Mouse (Mus musculus) neural tube, embryonic 11.5 days (tissue): Measurements from ENCODE around the gene Kalrn. TPM values are rescaled to one million over a fixed set of nuclear protein-coding genes. Genes with fewer than 3 reads are reported as not detected.

Source experiments
- ATAC-seq: fragments of 200-750 bp; cut with Nextera tagmentation; 2 replicates; pipeline ENCODE4 v1.8.0; 2017; ENCODE audit warnings: moderate number of reproducible peaks, mild to moderate bottlenecking, moderate TSS enrichment, moderate library complexity; ENCODE audit not compliant: insufficient read depth, low FRiP score, low TSS enrichment
- DNase-seq: peaks from one replicate; pipeline ENCODE4 v3.0.0-alpha.2; 2015; ENCODE audit warnings: low spot score
- H3K27ac ChIP-seq: fragments of 300-500 bp; sonication (generic); 2 replicates; pipeline ENCODE4 v1.5.1; 2014; ENCODE audit warnings: low read depth, mild to moderate bottlenecking, low read length
- H3K27me3 ChIP-seq: fragments of 300-500 bp; sonication (generic); 2 replicates; pipeline ENCODE4 v1.6.1; 2014; ENCODE audit warnings: mild to moderate bottlenecking, low read length, mixed read lengths; ENCODE audit not compliant: control insufficient read depth, insufficient read depth
- H3K36me3 ChIP-seq: fragments of 300-500 bp; sonication (generic); 2 replicates; pipeline ENCODE4 v1.6.1; 2014; ENCODE audit warnings: mild to moderate bottlenecking, low read length, moderate library complexity, mixed read lengths; ENCODE audit not compliant: control insufficient read depth, insufficient read depth
- H3K4me1 ChIP-seq: fragments of 300-500 bp; sonication (generic); 2 replicates; pipeline ENCODE4 v1.6.1; 2014; ENCODE audit warnings: low read length, mixed read lengths; ENCODE audit not compliant: control insufficient read depth, insufficient read depth
- H3K4me2 ChIP-seq: fragments of 300-500 bp; sonication (generic); 2 replicates; pipeline ENCODE4 v1.6.1; 2014; ENCODE audit warnings: low read depth, mild to moderate bottlenecking, moderate library complexity
- H3K4me3 ChIP-seq: fragments of 300-500 bp; sonication (generic); 2 replicates; pipeline ENCODE4 v1.5.1; 2014; ENCODE audit warnings: low read depth, low read length
- H3K9ac ChIP-seq: fragments of 300-500 bp; sonication (generic); 2 replicates; pipeline ENCODE4 v1.6.1; 2014; ENCODE audit warnings: mild to moderate bottlenecking, low read length
- H3K9me3 ChIP-seq: fragments of 300-500 bp; sonication (generic); 2 replicates; pipeline ENCODE4 v1.6.1; 2016; ENCODE audit warnings: low read length; ENCODE audit not compliant: control insufficient read depth
- WGBS: fragments of 180-500 bp; shearing (Covaris S2); extraction: QIAGEN DNeasy Blood & Tissue Kit; methylation state at CpG from one replicate; pipeline ENCODE4 v1.1.7; 2014; 5-methylcytosine and 5-hydroxymethylcytosine counted together
- polyA plus RNA-seq: library from polyadenylated mRNA; unstranded; fragments of >200 nt; fragmentation: Nextera tagmentation; extraction: Ambion mirVana; gene quantifications from 2 replicates; pipeline ENCODE4 v1.2.1, GENCODE M21; 2014

Kalrn gene
- polyA plus RNA-seq, 1 experiment from 2014 or later: 17.6 TPM

DNA sequence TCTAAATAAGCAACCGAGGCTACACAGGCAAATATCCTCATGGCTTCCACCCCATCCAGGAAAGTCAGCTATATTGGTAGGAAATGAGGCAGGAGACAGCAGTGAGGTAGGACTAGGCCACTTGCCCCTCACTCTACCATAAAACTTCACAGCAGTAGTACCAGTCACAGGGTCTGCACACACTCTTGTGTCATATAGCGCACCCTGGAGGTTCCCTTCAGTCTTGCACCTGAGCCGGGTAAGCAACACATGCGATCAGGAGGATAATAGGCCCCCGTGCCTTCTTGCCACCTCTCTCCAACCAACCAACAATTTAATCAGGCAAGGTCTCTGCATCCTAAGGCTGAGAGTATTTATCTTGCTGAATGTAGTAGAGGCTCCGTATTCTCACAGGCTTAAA lies 278.8 kb downstream of the Kalrn start:
- H3K27ac ChIP-seq: no peak overlapping the region
- no peaks in the 10 kb centered on the region for H3K9me3 ChIP-seq
- H3K4me2 ChIP-seq: no peak overlapping the region
- ATAC-seq (no peak), DNase-seq (no peak)
- WGBS: 86% methylated on average over 6 of the region's 6 CpGs
- no peak overlapping the region for H3K4me3 ChIP-seq
- H3K36me3 ChIP-seq: no peaks in the 10 kb centered on the region
- H3K4me1 ChIP-seq: no peaks in the 10 kb centered on the region
- H3K27me3 ChIP-seq: no peaks in the 10 kb centered on the region
- no peak overlapping the region for H3K9ac ChIP-seq

DNA sequence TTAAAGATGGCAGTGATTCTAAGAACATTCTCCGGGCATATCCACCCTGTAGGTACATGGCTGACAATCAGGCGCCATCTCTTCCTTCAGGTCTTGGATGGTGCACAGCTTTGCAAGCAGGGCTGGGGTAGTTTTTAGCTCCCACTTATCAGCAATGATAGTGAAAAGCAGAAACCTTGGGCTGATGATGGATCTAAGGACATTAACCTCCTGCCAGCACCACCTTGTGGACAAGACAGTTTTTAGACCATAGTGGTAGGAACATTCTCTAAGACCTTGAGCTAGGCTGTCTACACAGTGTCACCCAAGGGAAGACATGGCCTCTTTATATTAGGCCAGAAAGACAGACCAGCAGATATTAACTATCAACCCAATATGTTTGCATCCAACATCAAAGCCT lies 279.7 kb downstream of the Kalrn start:
- DNase-seq: no peak
- Histone ChIP-seq H3K27me3 (no peaks in the 10 kb centered on the region), H3K27ac (no peak overlapping the region), H3K4me1 (no peaks in the 10 kb centered on the region), H3K9ac (no peak overlapping the region), H3K4me3 (no peak overlapping the region), H3K4me2 (no peak overlapping the region), H3K36me3 (no peaks in the 10 kb centered on the region), H3K9me3 (no peaks in the 10 kb centered on the region)
- no peak for ATAC-seq
- WGBS: 96% methylated on average over 2 of the region's 2 CpGs

DNA sequence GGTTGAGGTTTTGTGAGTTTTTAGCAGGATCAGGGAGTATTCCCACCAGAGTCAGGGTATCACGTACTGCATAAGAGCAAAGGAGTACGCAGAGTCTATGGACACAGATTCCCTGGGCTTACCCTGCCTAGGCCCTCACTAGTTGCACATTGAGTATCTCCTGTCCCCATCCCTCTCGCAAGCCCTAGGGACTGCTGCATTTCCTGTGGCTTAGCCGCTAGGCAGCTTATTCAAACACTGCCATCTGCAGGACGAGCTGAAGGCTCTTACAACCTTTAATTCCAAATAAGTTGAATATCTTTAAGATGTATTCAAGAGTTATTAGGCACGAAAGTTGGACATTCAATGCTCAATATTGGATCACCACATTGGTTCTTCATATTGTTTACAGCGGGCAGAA lies 283.7 kb downstream of the Kalrn start:
- Histone ChIP-seq H3K9ac (no peak overlapping the region), H3K27me3 (no peaks in the 10 kb centered on the region), H3K27ac (no peak overlapping the region), H3K36me3 (no peaks in the 10 kb centered on the region), H3K4me1 (no peaks in the 10 kb centered on the region), H3K4me2 (no peak overlapping the region), H3K9me3 (no peaks in the 10 kb centered on the region), H3K4me3 (no peak overlapping the region)
- no peak for DNase-seq
- 57% methylated on average over 7 of the region's 7 CpGs for WGBS
- ATAC-seq: no peak

DNA sequence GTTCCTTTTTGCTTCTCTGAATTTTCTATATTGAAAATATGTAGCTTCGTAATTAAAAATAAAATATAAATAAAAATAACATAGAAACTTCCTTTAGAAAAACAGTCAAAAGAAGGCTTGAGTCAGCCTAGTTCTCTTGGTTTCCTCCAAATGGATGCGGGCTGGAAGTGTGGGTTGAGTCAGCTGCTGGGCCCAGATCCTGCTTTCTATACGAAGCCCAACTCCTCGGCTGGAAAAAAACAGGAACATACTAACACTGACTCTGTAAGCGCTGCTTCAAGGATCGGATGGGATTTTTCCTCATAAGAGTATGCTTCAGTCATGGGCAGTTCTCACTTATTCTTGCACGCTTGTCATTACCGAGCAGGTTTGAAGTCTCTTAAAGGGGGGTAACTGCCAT lies 291.3 kb downstream of the Kalrn start:
- DNase-seq: no peak
- WGBS: 93% methylated on average over 8 of the region's 8 CpGs
- Histone ChIP-seq H3K9me3 (no peaks in the 10 kb centered on the region), H3K27ac (no peak overlapping the region), H3K27me3 (no peaks in the 10 kb centered on the region), H3K4me1 (no peaks in the 10 kb centered on the region), H3K36me3 (no peaks in the 10 kb centered on the region), H3K4me3 (no peak overlapping the region), H3K9ac (no peak overlapping the region), H3K4me2 (no peak overlapping the region)
- no peak for ATAC-seq

DNA sequence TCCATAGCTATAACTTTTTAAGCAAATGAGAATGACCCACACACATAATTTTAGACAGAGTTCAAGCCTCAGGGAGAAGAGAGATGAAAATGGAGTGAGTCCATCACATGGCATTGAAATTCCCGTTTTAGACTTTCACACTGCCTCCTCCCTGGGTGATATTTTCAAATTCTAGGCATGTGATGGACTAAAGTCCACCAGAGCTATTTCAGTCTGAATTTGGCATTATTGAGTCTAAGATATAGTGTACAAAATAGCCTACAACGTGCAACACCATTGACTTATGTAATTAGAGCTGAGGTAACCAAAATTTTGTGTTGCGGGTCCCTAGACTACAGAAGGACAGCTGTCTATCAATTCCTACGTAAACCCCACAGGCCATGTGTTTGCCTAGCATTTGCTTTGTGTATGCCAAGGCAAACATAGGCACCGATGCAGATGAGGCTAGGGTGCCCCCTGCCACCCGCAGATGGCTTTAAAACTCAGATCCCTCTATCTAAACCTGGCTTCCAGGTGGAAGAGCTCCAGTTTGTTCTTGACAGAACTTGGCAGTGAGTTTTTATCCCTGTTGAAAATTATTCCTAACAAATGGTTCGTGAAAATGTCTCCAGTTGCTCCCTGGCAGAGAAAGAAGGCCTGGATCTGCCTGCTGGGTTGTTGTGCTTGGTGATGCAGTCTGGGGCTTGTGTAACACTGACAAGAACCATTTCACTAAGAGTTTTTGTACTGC lies 293.5 kb downstream of the Kalrn start:
- H3K4me3 ChIP-seq: no peak overlapping the region
- DNase-seq (no peak), ATAC-seq (no peak)
- WGBS: 92% methylated on average over 7 of the region's 7 CpGs
- no peak overlapping the region for H3K4me2 ChIP-seq
- H3K36me3 ChIP-seq: no peaks in the 10 kb centered on the region
- H3K27ac ChIP-seq: no peak overlapping the region
- H3K9ac ChIP-seq: no peak overlapping the region
- H3K4me1 ChIP-seq: no peaks in the 10 kb centered on the region
- H3K9me3 ChIP-seq: no peaks in the 10 kb centered on the region
- H3K27me3 ChIP-seq: no peaks in the 10 kb centered on the region

DNA sequence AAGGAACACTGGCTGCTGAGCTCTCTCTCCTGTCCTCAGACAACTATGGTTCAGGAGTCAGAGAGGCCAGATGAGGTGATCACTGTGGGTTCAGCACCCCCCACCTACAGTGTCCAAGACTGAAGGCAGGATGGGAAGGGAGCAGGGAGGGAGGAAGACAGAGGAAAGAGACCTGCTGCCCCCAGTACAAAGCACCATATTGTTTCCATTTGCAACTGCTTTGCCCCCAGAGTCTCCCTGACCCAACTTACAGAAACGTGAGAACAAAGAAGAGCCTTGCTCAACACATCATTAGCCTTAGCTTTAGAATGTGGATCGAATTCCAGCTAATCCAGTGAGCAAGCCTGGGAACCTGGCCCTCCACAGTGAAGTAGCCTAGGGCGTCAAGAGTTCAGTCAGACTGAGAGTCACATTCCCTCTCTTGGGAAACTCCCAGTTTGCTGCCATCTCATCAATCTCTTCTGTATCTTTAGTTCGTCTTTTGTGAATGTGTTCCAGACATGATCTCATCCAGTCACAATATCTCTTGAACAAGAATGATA lies 295.0 kb downstream of the Kalrn start:
- Histone ChIP-seq H3K27me3 (no peaks in the 10 kb centered on the region), H3K4me3 (no peak overlapping the region), H3K9ac (no peak overlapping the region), H3K4me1 (no peaks in the 10 kb centered on the region), H3K4me2 (no peak overlapping the region), H3K9me3 (no peaks in the 10 kb centered on the region), H3K36me3 (no peaks in the 10 kb centered on the region), H3K27ac (no peak overlapping the region)
- DNase-seq (no peak), ATAC-seq (no peak)
- 62% methylated on average over 4 of the region's 4 CpGs for WGBS

DNA sequence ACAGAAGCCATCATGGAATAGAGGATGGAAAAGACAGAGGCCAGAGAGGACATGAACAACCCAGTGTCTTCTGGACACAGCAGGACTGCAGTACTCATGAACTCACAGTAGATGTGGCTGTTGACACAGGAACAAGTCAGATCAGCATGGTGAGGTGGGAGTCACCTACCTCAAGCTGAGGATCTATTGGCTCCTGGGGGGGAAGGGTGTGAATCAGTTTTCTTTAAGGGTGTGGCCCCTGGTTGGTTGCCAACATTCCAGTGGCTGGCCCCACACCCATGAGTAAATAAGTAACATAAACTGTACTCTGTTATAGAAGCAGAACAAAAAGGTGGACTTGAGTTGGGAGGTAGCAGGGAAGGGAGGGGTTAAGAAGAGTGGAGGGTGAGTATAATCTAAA lies 298.7 kb downstream of the Kalrn start:
- Histone ChIP-seq H3K9ac (no peak overlapping the region), H3K27me3 (no peaks in the 10 kb centered on the region), H3K4me2 (no peak overlapping the region), H3K4me1 (no peaks in the 10 kb centered on the region), H3K27ac (no peak overlapping the region), H3K36me3 (no peaks in the 10 kb centered on the region), H3K4me3 (no peak overlapping the region), H3K9me3 (no peaks in the 10 kb centered on the region)
- DNase-seq: no peak
- no peak for ATAC-seq

DNA sequence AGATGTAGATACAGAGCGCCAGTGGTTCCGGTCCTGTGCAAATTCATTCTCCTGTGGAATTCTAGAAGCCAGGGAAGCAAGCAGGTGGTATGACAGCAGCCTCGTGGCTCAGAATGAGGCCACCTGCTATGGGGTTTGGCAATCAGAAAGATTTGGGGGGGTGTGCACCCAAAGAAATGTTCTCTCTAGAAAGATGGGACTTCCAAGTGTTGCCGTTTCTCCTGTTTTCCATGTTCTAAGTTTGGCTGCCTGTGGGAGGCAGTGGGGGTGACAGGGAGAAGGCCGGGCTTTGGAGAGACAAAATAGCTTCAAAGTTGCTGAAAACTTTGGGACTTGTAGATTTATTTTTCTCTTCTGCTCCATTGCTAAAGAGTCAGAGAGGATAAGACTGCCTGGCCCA lies 301.9 kb downstream of the Kalrn start:
- ATAC-seq: no peak
- no peaks in the 10 kb centered on the region for H3K36me3 ChIP-seq
- H3K4me1 ChIP-seq: no peaks in the 10 kb centered on the region
- no peak overlapping the region for H3K4me2 ChIP-seq
- no peaks in the 10 kb centered on the region for H3K9me3 ChIP-seq
- no peak overlapping the region for H3K27ac ChIP-seq
- H3K4me3 ChIP-seq: no peak overlapping the region
- WGBS: 92% methylated on average over 5 of the region's 5 CpGs
- no peak overlapping the region for H3K9ac ChIP-seq
- no peak for DNase-seq
- no peaks in the 10 kb centered on the region for H3K27me3 ChIP-seq

DNA sequence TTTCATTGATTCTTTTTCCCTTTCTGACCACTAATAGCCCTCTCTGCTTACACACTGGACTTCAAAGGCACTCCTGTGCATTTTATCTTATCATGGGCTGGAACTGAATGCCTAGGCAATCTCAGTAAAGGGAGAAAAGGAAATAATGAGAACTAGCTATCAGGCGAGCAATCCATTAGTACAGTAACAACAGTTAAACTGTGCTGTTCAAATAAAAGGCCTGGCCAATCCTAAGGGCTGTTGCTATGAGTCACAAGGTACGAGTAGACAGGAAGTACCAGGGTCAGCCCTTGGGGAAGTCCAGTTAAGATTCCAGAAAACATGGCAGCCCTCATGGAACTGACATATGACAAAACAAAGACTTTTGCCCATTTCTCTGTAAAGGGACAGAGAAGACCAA lies 302.7 kb downstream of the Kalrn start:
- DNase-seq: no peak
- H3K9ac ChIP-seq: no peak overlapping the region
- no peaks in the 10 kb centered on the region for H3K4me1 ChIP-seq
- ATAC-seq: no peak
- 81% methylated on average over 2 of the region's 2 CpGs for WGBS
- H3K27me3 ChIP-seq: no peaks in the 10 kb centered on the region
- no peak overlapping the region for H3K4me2 ChIP-seq
- H3K36me3 ChIP-seq: no peaks in the 10 kb centered on the region
- H3K4me3 ChIP-seq: no peak overlapping the region
- no peak overlapping the region for H3K27ac ChIP-seq
- H3K9me3 ChIP-seq: no peaks in the 10 kb centered on the region
